ENCODE assay signal across 12 mouse cellular contexts in genomic region chr6:129557298-129558023, GRCm38 (mm10). TPM values are rescaled to one million over a fixed set of nuclear protein-coding genes. Genes with fewer than 3 reads are reported as not detected.
DNase-seq lines count a peak whose midpoint lies in the region; ATAC-seq and TF ChIP-seq lines count a peak whose summit lies in the region.
"Had no signal": no experiment of that assay in that cellular context is flagged by ENCODE, and none has a peak within 500 bp of the region (broad histone marks: within the 10 kb centered on the region; RNA-seq: fewer than 3 reads in every experiment).

No protein-coding gene starts in this region.

- H3K4me2 ChIP-seq in heart, embryonic 11.5 days: no peak overlapping the region
- H3K4me2 ChIP-seq in forebrain, embryonic 11.5 days (ENCODE audit: low read depth, low read length, severe bottlenecking): no peak overlapping the region
- H3K4me2 ChIP-seq in liver, embryonic 11.5 days: no peak overlapping the region
- H3K4me2 ChIP-seq in midbrain, postnatal 0 days (ENCODE audit: low read depth, low read length, poor library complexity, severe bottlenecking): no peak overlapping the region
- H3K4me2 ChIP-seq: embryonic facial prominence, embryonic 13.5 days had no signal

- TF ChIP-seq CTCF in midbrain, postnatal 0 days (IDR thresholded peaks at IDR 0.05): no peak

- intact Hi-C loops in heart, postnatal 25 days (cut with DNase I): loop anchor here (2.0 to 5.0 kb wide), 3 partner anchors 40 to 165 kb away; no protein-coding TSS in a partner anchor
- intact Hi-C loops in left cerebral cortex, postnatal 10 days (cut with DNase I): no loop called here

- H3K27me3 ChIP-seq in heart, embryonic 11.5 days (ENCODE audit: control insufficient read depth, insufficient read depth, low read length): 0 out of 2 replicates have a peak, but pooled peaks cover 3% of the 10 kb centered on the region
- no peaks in the 10 kb centered on the region for H3K27me3 ChIP-seq in forebrain, embryonic 11.5 days (ENCODE audit: control insufficient read depth, insufficient read depth, low read length)
- H3K27me3 ChIP-seq in liver, embryonic 11.5 days (replicated peaks; ENCODE audit: control insufficient read depth, insufficient read depth, low read length): no peaks in the 10 kb centered on the region
- H3K27me3 ChIP-seq in midbrain, postnatal 0 days (ENCODE audit: insufficient read depth, low read length): no peaks in the 10 kb centered on the region
- H3K27me3 ChIP-seq: embryonic facial prominence, embryonic 13.5 days had no signal

- H3K36me3 ChIP-seq in heart, embryonic 11.5 days (ENCODE audit: control insufficient read depth, insufficient read depth, low read length): no peaks in the 10 kb centered on the region
- no peaks in the 10 kb centered on the region for H3K36me3 ChIP-seq in forebrain, embryonic 11.5 days (ENCODE audit: control insufficient read depth, insufficient read depth, low read length)
- no peaks in the 10 kb centered on the region for H3K36me3 ChIP-seq in liver, embryonic 11.5 days (ENCODE audit: control insufficient read depth, insufficient read depth, low read length)
- H3K36me3 ChIP-seq in midbrain, postnatal 0 days (ENCODE audit: insufficient read depth, low read length): no peaks in the 10 kb centered on the region
- H3K36me3 ChIP-seq: embryonic facial prominence, embryonic 13.5 days had no signal

- peak; percentile 68; the same call in 1 of the 2 replicates for ATAC-seq in heart, embryonic 11.5 days (replicated peaks; ENCODE audit: insufficient number of reproducible peaks, low FRiP score, low TSS enrichment)
- ATAC-seq in forebrain, embryonic 11.5 days (replicated peaks; ENCODE audit: low FRiP score): peak; percentile 71
- ATAC-seq in liver, embryonic 11.5 days (replicated peaks; ENCODE audit: low FRiP score): peak; percentile 90
- ATAC-seq in midbrain, postnatal 0 days (ENCODE audit: low FRiP score): peak; percentile 48; the same call in 1 of the 2 replicates

- DNase-seq in heart, postnatal 25 days (ENCODE audit: low spot score): no peak
- DNase-seq in forebrain, embryonic 11.5 days (ENCODE audit: low spot score): no peak
- no peak for DNase-seq in liver, embryonic 11.5 days (ENCODE audit: low spot score)
- DNase-seq in midbrain, postnatal 0 days (ENCODE audit: low spot score): no peak
- no peak for DNase-seq in MN1 (ENCODE audit: low spot score)
- no peak for DNase-seq in adrenal gland, adult 18-20 months (ENCODE audit: low spot score in 2 of 2)
- DNase-seq in left cerebral cortex, postnatal 10 days (ENCODE audit: extremely low spot score in 1 of 2, low spot score in 2 of 2): no peak
- DNase-seq: kidney, adult 18-20 months had no signal

- no peaks in the 10 kb centered on the region for H3K4me1 ChIP-seq in heart, embryonic 11.5 days (ENCODE audit: control insufficient read depth, insufficient read depth, low read length)
- no peaks in the 10 kb centered on the region for H3K4me1 ChIP-seq in forebrain, embryonic 11.5 days (replicated peaks; ENCODE audit: control insufficient read depth, insufficient read depth, low read length)
- peaks cover 7% of the 10 kb centered on the region for H3K4me1 ChIP-seq in liver, embryonic 11.5 days (replicated peaks; ENCODE audit: control insufficient read depth, insufficient read depth, low read length)
- no peaks in the 10 kb centered on the region for H3K4me1 ChIP-seq in midbrain, postnatal 0 days (ENCODE audit: insufficient read depth, low read length)
- H3K4me1 ChIP-seq: embryonic facial prominence, embryonic 13.5 days had no signal

- no peak overlapping the region for H3K27ac ChIP-seq in heart, embryonic 11.5 days (ENCODE audit: low read depth, low read length)
- no peak overlapping the region for H3K27ac ChIP-seq in forebrain, embryonic 11.5 days (ENCODE audit: low read depth, low read length)
- H3K27ac ChIP-seq in liver, embryonic 11.5 days (ENCODE audit: low read depth, low read length): no peak overlapping the region
- no peak overlapping the region for H3K27ac ChIP-seq in midbrain, postnatal 0 days (ENCODE audit: low read depth, low read length)
- H3K27ac ChIP-seq: embryonic facial prominence, embryonic 13.5 days; macrophage had no signal

- no peaks in the 10 kb centered on the region for H3K9me3 ChIP-seq in heart, embryonic 11.5 days (replicated peaks; ENCODE audit: control insufficient read depth, low read length)
- no peaks in the 10 kb centered on the region for H3K9me3 ChIP-seq in forebrain, embryonic 11.5 days (ENCODE audit: control insufficient read depth, low read length)
- no peaks in the 10 kb centered on the region for H3K9me3 ChIP-seq in liver, embryonic 11.5 days (ENCODE audit: control insufficient read depth, low read length)
- H3K9me3 ChIP-seq in midbrain, postnatal 0 days (ENCODE audit: low read length): no peaks in the 10 kb centered on the region
- H3K9me3 ChIP-seq: embryonic facial prominence, embryonic 13.5 days had no signal

- no peak overlapping the region for H3K9ac ChIP-seq in heart, embryonic 11.5 days (ENCODE audit: low read depth, low read length)
- no peak overlapping the region for H3K9ac ChIP-seq in forebrain, embryonic 11.5 days (ENCODE audit: low read length)
- H3K9ac ChIP-seq in liver, embryonic 11.5 days (ENCODE audit: low read depth, low read length): no peak overlapping the region
- no peak overlapping the region for H3K9ac ChIP-seq in midbrain, postnatal 0 days (replicated peaks; ENCODE audit: low read length, poor library complexity, severe bottlenecking)
- H3K9ac ChIP-seq: embryonic facial prominence, embryonic 13.5 days had no signal

- no peak overlapping the region for H3K4me3 ChIP-seq in heart, embryonic 11.5 days (ENCODE audit: low read depth, low read length)
- H3K4me3 ChIP-seq in forebrain, embryonic 11.5 days (ENCODE audit: low read depth, low read length): no peak overlapping the region
- H3K4me3 ChIP-seq in liver, embryonic 11.5 days (ENCODE audit: low read depth, low read length): no peak overlapping the region
- no peak overlapping the region for H3K4me3 ChIP-seq in midbrain, postnatal 0 days (ENCODE audit: low read depth, low read length)
- H3K4me3 ChIP-seq: embryonic facial prominence, embryonic 13.5 days had no signal

RNA-seq across cellular contexts. Expression of gene Klre1, which starts 20.2 kb away (rescaled TPM):
- not detected in 2 replicates for polyA plus RNA-seq in heart, embryonic 11.5 days (2014; fragmentation: Nextera tagmentation; extraction: Ambion mirVana)
- total RNA-seq in heart, postnatal 25 days (2021): not detected
- polyA plus RNA-seq in forebrain, embryonic 11.5 days (2014; fragmentation: Nextera tagmentation; extraction: Ambion mirVana): not detected in 2 replicates
- polyA plus RNA-seq in liver, embryonic 11.5 days (2014; fragmentation: Nextera tagmentation; extraction: Ambion mirVana): not detected in 2 replicates
- 0.24 TPM in 1 of 2 replicates, not detected in the other for total RNA-seq in midbrain, postnatal 0 days (2014; rRNA removed)
- polyA plus RNA-seq in midbrain, postnatal 0 days (2015; fragmentation: Nextera tagmentation; extraction: Ambion mirVana): 0.15 and 0.34 TPM in 2 replicates
- under 1 TPM in 1 of 2 experiments, not detected in 1; 0.22 TPM for total RNA-seq in adrenal gland, adult 18-20 months (2021)
- total RNA-seq in left cerebral cortex, postnatal 10 days (2021): not detected
- total RNA-seq: left cerebral cortex, adult 8-10 months had no signal
- polyA plus RNA-seq: embryonic facial prominence, embryonic 13.5 days; macrophage had no signal

RNA-seq across cellular contexts. Expression of gene Gabarapl1, which starts 24.5 kb away (rescaled TPM):
- 12.5 and 15.4 TPM in 2 replicates for polyA plus RNA-seq in heart, embryonic 11.5 days (2014; fragmentation: Nextera tagmentation; extraction: Ambion mirVana)
- total RNA-seq in heart, postnatal 25 days (2021): 100 to 1,000 TPM in 1 of 2 experiments, 10 to 100 TPM in 1; 97.1 to 107 TPM
- 21.5 and 22.4 TPM in 2 replicates for polyA plus RNA-seq in forebrain, embryonic 11.5 days (2014; fragmentation: Nextera tagmentation; extraction: Ambion mirVana)
- polyA plus RNA-seq in liver, embryonic 11.5 days (2014; fragmentation: Nextera tagmentation; extraction: Ambion mirVana): 16.6 and 17.7 TPM in 2 replicates
- total RNA-seq in midbrain, postnatal 0 days (2014; rRNA removed): 281 and 333 TPM in 2 replicates
- polyA plus RNA-seq in midbrain, postnatal 0 days (2015; fragmentation: Nextera tagmentation; extraction: Ambion mirVana): 276 and 278 TPM in 2 replicates
- 100 to 1,000 TPM; 283 to 313 TPM for total RNA-seq in adrenal gland, adult 18-20 months (2021)
- total RNA-seq in left cerebral cortex, postnatal 10 days (2021): 100 to 1,000 TPM; 450 to 458 TPM

RNA-seq across cellular contexts. Expression of gene Klrd1, which starts 34.1 kb away (rescaled TPM):
- not detected in 2 replicates for polyA plus RNA-seq in heart, embryonic 11.5 days (2014; fragmentation: Nextera tagmentation; extraction: Ambion mirVana)
- not detected for total RNA-seq in heart, postnatal 25 days (2021)
- polyA plus RNA-seq in forebrain, embryonic 11.5 days (2014; fragmentation: Nextera tagmentation; extraction: Ambion mirVana): not detected in 2 replicates
- polyA plus RNA-seq in liver, embryonic 11.5 days (2014; fragmentation: Nextera tagmentation; extraction: Ambion mirVana): not detected in 2 replicates
- total RNA-seq in midbrain, postnatal 0 days (2014; rRNA removed): not detected in 2 replicates
- polyA plus RNA-seq in midbrain, postnatal 0 days (2015; fragmentation: Nextera tagmentation; extraction: Ambion mirVana): not detected in 2 replicates
- total RNA-seq in adrenal gland, adult 18-20 months (2021): under 1 TPM; 0.66 to 0.70 TPM
- not detected for total RNA-seq in left cerebral cortex, postnatal 10 days (2021)
- total RNA-seq: left cerebral cortex, adult 8-10 months had no signal
- polyA plus RNA-seq: embryonic facial prominence, embryonic 13.5 days had no signal

RNA-seq across cellular contexts. Expression of gene Tmem52b, which starts 45.1 kb away (rescaled TPM):
- not detected in 2 replicates for polyA plus RNA-seq in heart, embryonic 11.5 days (2014; fragmentation: Nextera tagmentation; extraction: Ambion mirVana)
- total RNA-seq in heart, postnatal 25 days (2021): not detected
- not detected in 2 replicates for polyA plus RNA-seq in forebrain, embryonic 11.5 days (2014; fragmentation: Nextera tagmentation; extraction: Ambion mirVana)
- not detected in 2 replicates for polyA plus RNA-seq in liver, embryonic 11.5 days (2014; fragmentation: Nextera tagmentation; extraction: Ambion mirVana)
- total RNA-seq in midbrain, postnatal 0 days (2014; rRNA removed): not detected in 2 replicates
- polyA plus RNA-seq in midbrain, postnatal 0 days (2015; fragmentation: Nextera tagmentation; extraction: Ambion mirVana): not detected in 2 replicates
- total RNA-seq in adrenal gland, adult 18-20 months (2021): not detected
- total RNA-seq in left cerebral cortex, postnatal 10 days (2021): not detected
- total RNA-seq: left cerebral cortex, adult 8-10 months had no signal
- polyA plus RNA-seq: embryonic facial prominence, embryonic 13.5 days; macrophage had no signal

RNA-seq across cellular contexts. Expression of gene Olr1, which starts 50.5 kb away (rescaled TPM):
- polyA plus RNA-seq in heart, embryonic 11.5 days (2014; fragmentation: Nextera tagmentation; extraction: Ambion mirVana): 0.26 and 0.35 TPM in 2 replicates
- under 1 TPM; 0.06 to 0.47 TPM for total RNA-seq in heart, postnatal 25 days (2021)
- not detected in 2 replicates for polyA plus RNA-seq in forebrain, embryonic 11.5 days (2014; fragmentation: Nextera tagmentation; extraction: Ambion mirVana)
- 0.71 and 1.1 TPM in 2 replicates for polyA plus RNA-seq in liver, embryonic 11.5 days (2014; fragmentation: Nextera tagmentation; extraction: Ambion mirVana)
- total RNA-seq in midbrain, postnatal 0 days (2014; rRNA removed): not detected in 2 replicates
- not detected in 2 replicates for polyA plus RNA-seq in midbrain, postnatal 0 days (2015; fragmentation: Nextera tagmentation; extraction: Ambion mirVana)
- under 1 TPM in 1 of 2 experiments, not detected in 1; 0.80 TPM for total RNA-seq in adrenal gland, adult 18-20 months (2021)
- total RNA-seq in left cerebral cortex, postnatal 10 days (2021): not detected
- polyA plus RNA-seq: embryonic facial prominence, embryonic 13.5 days had no signal
